Mouse (Mus musculus): ENCODE measurements around the gene Gm49450. TPM values are rescaled to one million over a fixed set of nuclear protein-coding genes. Genes with fewer than 3 reads are reported as not detected.
A peak's percentile ranks its signal among the peaks of the same experiment; 100 is the strongest.
"Not testable (repeated sequence)": the region's sequence is repeated elsewhere in the genome, so short reads cannot be mapped to it uniquely, and the experiment has no call there.

The Gm49450 gene
- polyA plus RNA-seq, 1 experiment from 2014 or later, result not detected

DNA sequence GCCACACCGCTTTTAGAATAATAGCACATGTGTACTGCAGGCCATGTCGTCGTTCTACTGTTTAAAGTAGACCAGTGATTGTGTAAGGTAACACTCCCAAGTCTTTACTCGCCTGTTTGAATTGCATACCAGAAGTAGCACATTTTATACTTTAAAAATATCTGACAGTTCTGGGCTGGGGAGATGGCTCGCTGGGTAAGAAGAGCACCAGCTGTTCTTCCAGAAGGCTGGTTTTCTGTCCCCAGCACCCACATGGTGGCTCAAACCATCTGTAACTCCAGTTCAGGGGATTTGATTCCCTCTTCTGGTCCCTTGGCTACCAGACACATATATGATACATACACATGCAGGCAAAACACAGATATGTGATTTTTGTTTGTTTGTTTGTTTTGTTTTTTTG is 4.1 kb upstream of the Gm49450 start:
- H3K27ac ChIP-seq, result no peak overlapping the region
- 85% methylated on average over 5 of the region's 5 CpGs for WGBS
- H3K27me3 ChIP-seq (ENCODE audit: control insufficient read depth, insufficient read depth, low read length), result no peaks in the 10 kb centered on the region
- H3K9me3 ChIP-seq (ENCODE audit: control insufficient read depth, low read length), result no peaks in the 10 kb centered on the region
- no peaks in the 10 kb centered on the region for H3K36me3 ChIP-seq (replicated peaks; ENCODE audit: control insufficient read depth, insufficient read depth)
- H3K4me3 ChIP-seq (replicated peaks; ENCODE audit: low read length), result no peak overlapping the region
- ATAC-seq (ENCODE audit: low FRiP score), result no peak
- no peak overlapping the region for H3K9ac ChIP-seq
- no peak overlapping the region for H3K4me2 ChIP-seq (replicated peaks)
- peaks cover 13% of the 10 kb centered on the region for H3K4me1 ChIP-seq (replicated peaks; ENCODE audit: control insufficient read depth, insufficient read depth, low read length)
- no peak for DNase-seq (ENCODE audit: low spot score)

DNA sequence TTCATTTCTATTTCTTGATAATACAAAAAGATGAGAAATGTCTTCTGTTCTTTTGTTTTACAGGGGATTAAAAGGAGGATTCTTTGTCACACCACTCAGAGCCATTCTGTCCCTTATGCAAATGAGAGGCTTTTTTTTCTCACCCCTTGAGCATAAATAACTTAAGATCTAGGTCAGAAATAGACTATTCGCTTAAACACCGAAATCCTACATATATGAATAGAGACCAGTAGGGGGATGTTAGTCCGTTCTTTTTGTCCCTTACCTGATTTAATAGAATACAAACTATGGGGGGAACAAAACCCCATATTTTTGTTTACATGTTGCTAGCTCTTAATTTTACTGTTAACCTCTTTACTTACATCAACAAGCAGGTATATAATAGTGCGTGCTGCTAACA is 2.6 kb upstream of the Gm49450 start:
- no peaks in the 10 kb centered on the region for H3K27me3 ChIP-seq (ENCODE audit: control insufficient read depth, insufficient read depth, low read length)
- DNase-seq (ENCODE audit: low spot score) (no peak), ATAC-seq (ENCODE audit: low FRiP score) (no peak)
- no peaks in the 10 kb centered on the region for H3K9me3 ChIP-seq (ENCODE audit: control insufficient read depth, low read length)
- H3K36me3 ChIP-seq (replicated peaks; ENCODE audit: control insufficient read depth, insufficient read depth), result peaks cover 12% of the 10 kb centered on the region
- WGBS, result 48% methylated on average over 4 of the region's 4 CpGs
- peak overlapping the region; percentile 91; the same call in 1 of the 2 replicates for H3K4me3 ChIP-seq (replicated peaks; ENCODE audit: low read length)
- H3K4me1 ChIP-seq (replicated peaks; ENCODE audit: control insufficient read depth, insufficient read depth, low read length), result peaks cover 13% of the 10 kb centered on the region
- H3K9ac ChIP-seq, result peak overlapping the region; percentile 100
- peak overlapping the region; percentile 100 for H3K27ac ChIP-seq
- H3K4me2 ChIP-seq (replicated peaks), result peak overlapping the region; percentile 84

DNA sequence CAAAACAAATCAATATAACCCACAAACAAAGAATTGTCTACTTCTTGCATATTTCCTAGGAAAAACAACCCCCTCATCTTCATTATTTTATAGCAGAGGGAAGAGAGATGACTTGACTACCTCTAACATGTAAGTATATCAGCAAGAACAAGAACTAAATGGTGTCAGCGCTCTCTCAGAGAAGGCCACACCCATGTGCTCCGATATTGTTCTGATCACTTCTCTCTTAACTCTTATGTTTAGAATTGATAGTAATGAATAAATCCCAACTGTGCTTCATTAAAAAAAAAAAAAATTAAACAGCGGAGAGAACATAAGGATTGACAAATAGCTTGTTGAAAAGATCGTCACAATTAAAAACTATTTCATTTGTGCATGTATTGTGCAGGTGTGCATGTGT is 2.0 kb upstream of the Gm49450 start:
- peak; percentile 60 for DNase-seq (ENCODE audit: low spot score)
- no peak for ATAC-seq (ENCODE audit: low FRiP score)
- Histone ChIP-seq H3K36me3 (replicated peaks; ENCODE audit: control insufficient read depth, insufficient read depth) (peaks cover 18% of the 10 kb centered on the region), H3K4me1 (replicated peaks; ENCODE audit: control insufficient read depth, insufficient read depth, low read length) (peaks cover 13% of the 10 kb centered on the region), H3K27ac (peak overlapping the region; percentile 100), H3K4me3 (replicated peaks; ENCODE audit: low read length) (peak overlapping the region; percentile 91), H3K9ac (peak overlapping the region; percentile 100), H3K9me3 (ENCODE audit: control insufficient read depth, low read length) (no peaks in the 10 kb centered on the region), H3K27me3 (ENCODE audit: control insufficient read depth, insufficient read depth, low read length) (no peaks in the 10 kb centered on the region), H3K4me2 (replicated peaks) (peak overlapping the region; percentile 84)
- WGBS, result 44% methylated on average over 4 of the region's 4 CpGs

DNA sequence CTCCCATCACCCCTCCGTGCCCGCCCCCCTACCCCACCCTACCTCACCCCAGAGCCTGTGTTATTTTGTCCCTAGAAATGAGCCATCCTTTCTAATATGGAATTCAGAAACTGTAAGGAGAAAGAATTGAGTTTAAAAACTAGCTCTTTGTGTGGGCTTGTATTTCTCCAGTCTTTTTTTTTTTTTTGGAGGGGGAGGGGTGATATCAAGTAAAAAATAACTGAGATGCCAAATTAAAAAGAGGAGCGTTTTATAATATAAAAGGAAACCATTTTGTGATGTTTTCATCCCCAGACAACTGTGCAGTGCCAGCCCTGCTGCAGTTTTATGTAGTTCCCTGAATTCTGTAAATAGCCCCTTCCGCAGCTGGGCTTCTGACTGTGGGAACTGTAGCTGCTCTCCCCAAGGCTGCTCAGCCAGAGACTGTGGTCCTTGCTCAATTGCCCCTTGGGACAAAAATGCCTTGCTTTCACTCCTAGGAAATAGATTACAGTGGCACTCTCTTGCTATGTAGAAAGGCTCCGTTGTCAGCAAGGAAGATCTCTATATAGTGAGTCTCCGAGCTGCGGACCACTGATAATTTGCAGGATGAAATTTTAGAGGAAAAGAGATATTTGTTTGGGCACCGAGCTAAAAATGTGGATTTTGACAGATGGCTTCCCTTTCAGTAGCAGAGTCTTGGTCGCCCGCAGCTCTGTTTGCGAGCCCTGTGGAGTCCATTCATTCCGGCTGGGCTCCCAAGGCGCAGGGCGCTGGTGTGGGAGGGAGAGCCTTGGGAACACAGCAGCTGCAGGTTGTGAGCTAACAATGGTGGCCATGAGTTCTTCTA is 1.3 kb upstream of the Gm49450 start:
- Histone ChIP-seq H3K4me2 (replicated peaks) (peak overlapping the region; percentile 84), H3K36me3 (replicated peaks; ENCODE audit: control insufficient read depth, insufficient read depth) (peaks cover 20% of the 10 kb centered on the region), H3K4me3 (replicated peaks; ENCODE audit: low read length) (peak overlapping the region; percentile 91), H3K27ac (peak overlapping the region; percentile 100), H3K9ac (peak overlapping the region; percentile 100), H3K9me3 (ENCODE audit: control insufficient read depth, low read length) (no peaks in the 10 kb centered on the region), H3K27me3 (ENCODE audit: control insufficient read depth, insufficient read depth, low read length) (no peaks in the 10 kb centered on the region), H3K4me1 (replicated peaks; ENCODE audit: control insufficient read depth, insufficient read depth, low read length) (peaks cover 13% of the 10 kb centered on the region)
- DNase-seq (ENCODE audit: low spot score) (peak; percentile 74), ATAC-seq (ENCODE audit: low FRiP score) (0 out of 2 replicates have a peak, but pooled peaks have one; percentile 3)
- WGBS, result 6% methylated on average over 14 of the region's 14 CpGs

DNA sequence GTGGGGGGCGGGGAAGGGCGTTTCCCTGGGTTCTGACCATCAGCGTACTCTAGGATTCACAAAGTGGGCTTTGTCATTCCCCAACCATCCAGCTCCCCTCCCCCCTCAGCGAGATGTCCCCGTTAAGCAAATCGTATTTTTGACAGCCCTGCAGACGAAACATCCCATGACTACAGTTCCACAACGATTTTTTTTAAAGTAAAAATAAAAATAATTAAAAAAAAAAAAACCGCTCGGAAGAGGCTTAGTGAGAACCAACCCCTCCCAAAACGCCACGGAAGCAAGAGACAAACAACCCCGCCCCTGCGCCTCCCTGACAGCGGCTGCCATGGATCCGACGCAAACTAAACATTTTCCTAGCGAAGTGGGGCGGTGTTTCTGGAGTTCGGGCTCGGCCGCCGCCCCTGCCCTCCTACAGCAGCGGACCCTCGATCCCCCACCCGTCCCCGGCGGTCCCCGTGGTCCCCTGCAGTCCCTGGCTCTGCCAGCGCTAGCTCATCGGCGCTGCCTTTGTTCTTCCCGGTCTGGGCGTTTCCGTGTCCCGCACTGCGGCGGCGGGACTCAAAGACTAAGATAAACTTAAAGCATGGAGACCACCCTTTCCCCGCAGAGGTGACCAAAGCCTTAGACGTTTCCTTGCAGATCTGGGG is 475 bp downstream of the Gm49450 start:
- H3K4me3 ChIP-seq (replicated peaks; ENCODE audit: low read length), result peak overlapping the region; percentile 91
- H3K9ac ChIP-seq, result peak overlapping the region; percentile 100
- H3K27ac ChIP-seq, result peak overlapping the region; percentile 100
- under 1% methylated on average over 41 of the region's 41 CpGs for WGBS
- peaks cover 17% of the 10 kb centered on the region for H3K4me1 ChIP-seq (replicated peaks; ENCODE audit: control insufficient read depth, insufficient read depth, low read length)
- no peaks in the 10 kb centered on the region for H3K27me3 ChIP-seq (ENCODE audit: control insufficient read depth, insufficient read depth, low read length)
- peaks cover 33% of the 10 kb centered on the region for H3K36me3 ChIP-seq (replicated peaks; ENCODE audit: control insufficient read depth, insufficient read depth)
- DNase-seq (ENCODE audit: low spot score) (peak; percentile 77), ATAC-seq (ENCODE audit: low FRiP score) (peak; percentile 42)
- peak overlapping the region; percentile 65 for H3K4me2 ChIP-seq (replicated peaks)
- H3K9me3 ChIP-seq (ENCODE audit: control insufficient read depth, low read length), result no peaks in the 10 kb centered on the region

DNA sequence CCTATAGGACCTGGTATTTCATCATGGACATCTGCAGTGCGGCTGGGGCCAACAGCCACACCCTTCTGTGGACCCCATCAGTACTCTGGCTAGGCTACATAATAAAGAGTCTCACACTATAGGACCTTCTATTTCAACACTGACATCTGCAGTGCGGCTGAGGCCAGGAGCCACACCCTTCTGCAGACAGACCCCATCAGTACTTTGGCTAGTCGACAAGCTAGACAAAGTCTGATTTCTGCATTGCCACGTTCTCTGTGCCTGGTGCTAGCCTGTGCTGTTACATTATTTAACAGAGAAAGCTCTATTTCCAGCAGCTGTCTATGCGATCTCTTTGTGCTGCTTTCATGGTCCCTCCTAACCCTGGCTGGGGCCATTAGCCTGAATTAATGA is 1.3 kb downstream of the Gm49450 start:
- ATAC-seq (ENCODE audit: low FRiP score), result peak; percentile 21
- peaks cover 33% of the 10 kb centered on the region for H3K36me3 ChIP-seq (replicated peaks; ENCODE audit: control insufficient read depth, insufficient read depth)
- peak overlapping the region; percentile 100 for H3K27ac ChIP-seq
- H3K4me2 ChIP-seq (replicated peaks), result peak overlapping the region; percentile 65
- H3K27me3 ChIP-seq (ENCODE audit: control insufficient read depth, insufficient read depth, low read length), result no peaks in the 10 kb centered on the region
- no peaks in the 10 kb centered on the region for H3K9me3 ChIP-seq (ENCODE audit: control insufficient read depth, low read length)
- H3K4me1 ChIP-seq (replicated peaks; ENCODE audit: control insufficient read depth, insufficient read depth, low read length), result peaks cover 18% of the 10 kb centered on the region
- peak overlapping the region; percentile 91 for H3K4me3 ChIP-seq (replicated peaks; ENCODE audit: low read length)
- peak; percentile 77 for DNase-seq (ENCODE audit: low spot score)
- peak overlapping the region; percentile 100 for H3K9ac ChIP-seq
- 3% methylated on average over 5 of the region's 5 CpGs for WGBS

DNA sequence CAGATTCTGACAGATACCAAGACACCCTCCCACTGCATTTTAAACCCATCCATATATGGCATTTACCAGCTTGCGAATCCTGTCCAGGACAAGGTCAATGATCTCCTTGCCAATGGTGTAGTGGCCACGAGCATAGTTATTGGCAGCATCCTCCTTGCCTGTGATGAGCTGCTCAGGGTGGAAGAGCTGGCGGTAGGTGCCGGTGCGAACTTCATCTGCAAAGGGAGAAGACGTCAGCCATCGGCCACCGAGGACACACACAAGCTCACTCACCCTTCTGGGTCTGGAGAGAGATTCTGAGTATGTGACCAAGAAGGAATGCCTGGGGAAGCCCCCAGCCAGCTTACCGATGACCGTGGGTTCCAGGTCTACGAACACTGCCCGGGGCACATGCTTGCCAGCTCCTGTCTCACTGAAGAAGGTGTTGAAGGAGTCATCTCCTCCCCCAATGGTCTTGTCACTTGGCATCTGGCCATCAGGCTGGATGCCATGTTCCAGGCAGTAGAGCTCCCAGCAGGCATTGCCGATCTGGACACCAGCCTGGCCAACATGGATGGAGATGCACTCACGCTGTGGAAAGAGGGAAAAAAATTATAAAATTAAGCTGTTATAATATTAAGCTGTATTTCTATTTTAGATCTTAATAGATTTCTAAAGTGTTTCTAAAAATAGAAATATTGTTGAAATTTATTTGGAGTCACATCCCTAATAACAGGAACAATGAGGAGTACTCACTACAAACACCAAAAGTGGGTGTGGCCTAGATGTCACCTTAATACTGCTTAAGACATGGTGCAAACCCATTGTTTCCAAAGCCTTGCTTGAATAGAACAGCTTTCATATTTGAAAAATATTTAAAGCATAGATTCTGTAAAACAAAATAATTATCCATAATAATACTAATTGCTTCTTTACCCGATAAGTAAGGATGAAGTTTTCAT is 2.0 kb downstream of the Gm49450 start:
- Histone ChIP-seq H3K36me3 (replicated peaks; ENCODE audit: control insufficient read depth, insufficient read depth) (peaks cover 33% of the 10 kb centered on the region), H3K4me1 (replicated peaks; ENCODE audit: control insufficient read depth, insufficient read depth, low read length) (peaks cover 14% of the 10 kb centered on the region), H3K9ac (peak overlapping the region; percentile 100), H3K27ac (peak overlapping the region; percentile 100), H3K4me3 (replicated peaks; ENCODE audit: low read length) (peak overlapping the region; percentile 91), H3K4me2 (replicated peaks) (peak overlapping the region; percentile 65)
- peak; percentile 72 for DNase-seq (ENCODE audit: low spot score)
- ATAC-seq (ENCODE audit: low FRiP score); H3K27me3 ChIP-seq (ENCODE audit: control insufficient read depth, insufficient read depth, low read length); H3K9me3 ChIP-seq (ENCODE audit: control insufficient read depth, low read length): not testable (repeated sequence)
- WGBS, result 35% methylated on average over 11 of the region's 15 CpGs

DNA sequence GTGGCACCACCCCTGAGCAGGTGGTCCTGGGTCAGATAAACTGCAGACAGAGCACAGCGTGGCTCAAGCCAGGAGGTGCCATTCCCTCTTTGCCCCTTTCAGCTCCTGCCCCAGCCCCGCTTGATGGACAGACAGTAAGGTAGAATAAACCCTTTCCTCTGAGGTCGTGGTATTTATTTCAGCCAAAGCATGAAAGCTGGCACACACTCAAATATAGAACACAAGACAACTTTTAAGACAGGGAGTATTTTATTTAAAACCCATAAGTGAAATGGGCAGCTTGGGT is 3.8 kb downstream of the Gm49450 start:
- no peak for ATAC-seq (ENCODE audit: low FRiP score)
- no peaks in the 10 kb centered on the region for H3K27me3 ChIP-seq (ENCODE audit: control insufficient read depth, insufficient read depth, low read length)
- peak overlapping the region; percentile 89 for H3K4me2 ChIP-seq (replicated peaks)
- 25% methylated on average over 3 of the region's 3 CpGs for WGBS
- peak overlapping the region; percentile 78 for H3K9ac ChIP-seq
- H3K27ac ChIP-seq, result peak overlapping the region; percentile 62
- peaks cover 5% of the 10 kb centered on the region; the same call in 1 of the 2 replicates for H3K4me1 ChIP-seq (replicated peaks; ENCODE audit: control insufficient read depth, insufficient read depth, low read length)
- H3K36me3 ChIP-seq (replicated peaks; ENCODE audit: control insufficient read depth, insufficient read depth), result peaks cover 33% of the 10 kb centered on the region
- no peaks in the 10 kb centered on the region for H3K9me3 ChIP-seq (ENCODE audit: control insufficient read depth, low read length)
- peak; percentile 45 for DNase-seq (ENCODE audit: low spot score)
- H3K4me3 ChIP-seq (replicated peaks; ENCODE audit: low read length), result peak overlapping the region; percentile 41
